ENCODE assay signal across 34 mouse cellular contexts in the genomic region with DNA sequence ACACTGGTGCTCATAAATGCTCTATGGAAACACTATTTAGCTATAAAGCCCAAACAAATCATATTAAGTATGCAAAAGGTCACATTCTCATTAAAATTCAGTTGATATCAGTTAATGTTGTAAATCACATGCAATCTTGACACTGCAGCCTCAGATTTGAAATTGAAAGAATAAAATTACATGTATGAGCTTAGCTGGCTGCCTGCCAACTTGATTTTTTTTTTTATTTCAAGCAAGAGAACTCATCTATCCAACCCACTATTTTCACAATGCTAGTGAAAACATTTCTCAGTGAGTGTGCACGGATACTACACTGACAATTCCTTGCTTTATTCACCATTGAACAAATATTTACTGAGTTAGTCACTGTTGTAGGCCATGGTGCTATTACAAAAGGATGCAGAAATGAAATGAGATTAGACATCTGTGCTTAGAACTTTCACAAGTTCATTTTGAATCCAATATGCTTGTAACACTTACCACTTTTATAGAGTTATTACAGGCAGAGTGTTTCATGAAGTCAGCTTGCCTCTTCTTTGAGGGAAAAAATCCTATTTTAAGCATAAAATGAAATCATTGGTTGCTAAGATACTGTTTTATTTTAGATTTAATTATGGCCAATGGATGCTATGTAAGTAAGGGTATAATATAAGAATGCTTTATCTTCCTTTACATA.
DNase-seq lines count a peak whose midpoint lies in the region; ATAC-seq and TF ChIP-seq lines count a peak whose summit lies in the region.
"Had no signal": no experiment of that assay in that cellular context is flagged by ENCODE, and none has a peak within 500 bp of the region (broad histone marks: within the 10 kb centered on the region; RNA-seq: fewer than 3 reads in every experiment).

No protein-coding gene starts in this region.

- peak; percentile 75 for ATAC-seq in forebrain, postnatal 0 days
- ATAC-seq in forebrain, embryonic 15.5 days (replicated peaks) = no peak
- ATAC-seq: CD4-positive, CD25-positive, alpha-beta regulatory T cell, adult 4 months; intestine, postnatal 0 days had no signal

- intact Hi-C loops in left cerebral cortex, postnatal 25 days (cut with DNase I) = loop anchor here (10.0 kb wide), 2 partner anchors 250 to 540 kb away; partner anchors contain the start of gene Tmtc2
- intact Hi-C loops in left cerebral cortex, postnatal 4 days (cut with DNase I) = no loop called here

- H3K4me2 ChIP-seq in forebrain, postnatal 0 days (ENCODE audit: low read depth) = no peak overlapping the region
- no peak overlapping the region for H3K4me2 ChIP-seq in forebrain, embryonic 15.5 days (replicated peaks)
- H3K4me2 ChIP-seq: embryonic facial prominence, embryonic 15.5 days; heart, embryonic 11.5 days; hindbrain, embryonic 12.5 days; limb, embryonic 15.5 days; liver, embryonic 13.5 days; midbrain, embryonic 12.5 days; neural tube, embryonic 15.5 days had no signal

- no peak for TF ChIP-seq CTCF in forebrain, postnatal 0 days (IDR thresholded peaks at IDR 0.05; ENCODE audit: low read depth)

- 50% methylated on average over 1 of the region's 1 CpGs for WGBS in forebrain, postnatal 0 days
- 62% methylated on average over 1 of the region's 1 CpGs for WGBS in forebrain, embryonic 15.5 days

- H3K27me3 ChIP-seq in forebrain, postnatal 0 days (ENCODE audit: insufficient read depth, low read length) = no peaks in the 10 kb centered on the region
- H3K27me3 ChIP-seq in forebrain, embryonic 15.5 days = no peaks in the 10 kb centered on the region
- H3K27me3 ChIP-seq: embryonic facial prominence, embryonic 15.5 days; hindbrain, embryonic 12.5 days; limb, embryonic 15.5 days; liver, embryonic 13.5 days; midbrain, embryonic 12.5 days; neural tube, embryonic 15.5 days had no signal

- no peaks in the 10 kb centered on the region for H3K4me1 ChIP-seq in forebrain, postnatal 0 days (ENCODE audit: insufficient read depth)
- H3K4me1 ChIP-seq in forebrain, embryonic 15.5 days = no peaks in the 10 kb centered on the region
- H3K4me1 ChIP-seq: embryonic facial prominence, embryonic 10.5 days; embryonic facial prominence, embryonic 15.5 days; hindbrain, embryonic 12.5 days; limb, embryonic 10.5 days; limb, embryonic 15.5 days; liver, embryonic 13.5 days; midbrain, embryonic 12.5 days; neural tube, embryonic 15.5 days had no signal

- no peak overlapping the region for H3K4me3 ChIP-seq in forebrain, postnatal 0 days (ENCODE audit: low read depth, low read length)
- no peak overlapping the region for H3K4me3 ChIP-seq in forebrain, embryonic 15.5 days
- H3K4me3 ChIP-seq: embryonic facial prominence, embryonic 10.5 days; embryonic facial prominence, embryonic 15.5 days; hindbrain, embryonic 12.5 days; limb, embryonic 10.5 days; limb, embryonic 15.5 days; liver, embryonic 13.5 days; midbrain, embryonic 12.5 days; neural tube, embryonic 15.5 days had no signal

- H3K9ac ChIP-seq in forebrain, postnatal 0 days = no peak overlapping the region
- H3K9ac ChIP-seq in forebrain, embryonic 15.5 days (replicated peaks) = no peak overlapping the region
- H3K9ac ChIP-seq: embryonic facial prominence, embryonic 15.5 days; hindbrain, embryonic 12.5 days; limb, embryonic 15.5 days; liver, embryonic 13.5 days; midbrain, embryonic 12.5 days; neural tube, embryonic 15.5 days had no signal

- H3K9me3 ChIP-seq in forebrain, postnatal 0 days (ENCODE audit: low read length) = no peaks in the 10 kb centered on the region
- H3K9me3 ChIP-seq in forebrain, embryonic 15.5 days = no peaks in the 10 kb centered on the region
- H3K9me3 ChIP-seq: embryonic facial prominence, embryonic 10.5 days; embryonic facial prominence, embryonic 15.5 days; hindbrain, embryonic 12.5 days; limb, embryonic 10.5 days; limb, embryonic 15.5 days; liver, embryonic 13.5 days; midbrain, embryonic 12.5 days; neural tube, embryonic 15.5 days had no signal

- no peaks in the 10 kb centered on the region for H3K36me3 ChIP-seq in forebrain, postnatal 0 days (ENCODE audit: insufficient read depth)
- no peaks in the 10 kb centered on the region for H3K36me3 ChIP-seq in forebrain, embryonic 15.5 days
- H3K36me3 ChIP-seq: embryonic facial prominence, embryonic 10.5 days; embryonic facial prominence, embryonic 15.5 days; hindbrain, embryonic 12.5 days; limb, embryonic 10.5 days; limb, embryonic 15.5 days; liver, embryonic 13.5 days; midbrain, embryonic 12.5 days; neural tube, embryonic 15.5 days had no signal

- DNase-seq in forebrain, postnatal 0 days = peak; percentile 74
- DNase-seq in left cerebral cortex, postnatal 25 days (ENCODE audit: low spot score in 2 of 2) = peak; percentile 7 to 45
- DNase-seq in left cerebral cortex, postnatal 4 days = no peak
- peak; percentile 15 for DNase-seq in 416B (ENCODE audit: low read depth)
- DNase-seq in brain, embryonic 18.5 days (ENCODE audit: low read depth, low spot score) = peak; percentile 16
- no peak for DNase-seq in cerebellum, adult 11-12 months
- DNase-seq: adrenal gland, postnatal 14 days; cerebellum, adult 8-10 months; cerebellum, postnatal 25 days; gastrocnemius, postnatal 25 days; heart, adult 11 months; heart, postnatal 36 days; kidney, adult 9 months; kidney, postnatal 10 days; layer of hippocampus, adult 9-11 months; liver, embryonic 13.5 days; lung, adult 18-20 months; retina, postnatal 1 day; right cerebral cortex, postnatal 25 days; spleen, adult 18-20 months; thymus, adult 2 months; thymus, postnatal 36 days had no signal

- H3K27ac ChIP-seq in forebrain, postnatal 0 days (ENCODE audit: low read depth, low read length) = no peak overlapping the region
- no peak overlapping the region for H3K27ac ChIP-seq in forebrain, embryonic 15.5 days (replicated peaks)
- H3K27ac ChIP-seq: embryonic facial prominence, embryonic 10.5 days; embryonic facial prominence, embryonic 15.5 days; hindbrain, embryonic 12.5 days; limb, embryonic 10.5 days; limb, embryonic 15.5 days; liver, embryonic 13.5 days; midbrain, embryonic 12.5 days; neural tube, embryonic 15.5 days; stomach, postnatal 0 days had no signal

Comparison
In these comparisons a context has a peak if more than half of its experiments do, and no peak if none do; other contexts are left out.
1. DNase-seq: peak in forebrain, postnatal 0 days (single experiment), left cerebral cortex, postnatal 25 days (2 of 2), 416B (single experiment) and brain, embryonic 18.5 days (single experiment); none in left cerebral cortex, postnatal 4 days (single experiment) and cerebellum, adult 11-12 months (single experiment).